Mouse (Mus musculus) heart, postnatal 25 days (tissue): ENCODE measurements around the gene Adamts3. TPM values are rescaled to one million over a fixed set of nuclear protein-coding genes. Genes with fewer than 3 reads are reported as not detected.
A peak's percentile ranks its signal among the peaks of the same experiment; 100 is the strongest.

Source experiments
- DNase-seq: peaks from one replicate; pipeline ENCODE4 v3.0.0; 2022; ENCODE audit warnings: low spot score
- intact Hi-C: fragments of 180-260 bp; cut with DNase I; formaldehyde crosslinking; loops from one replicate; pipeline ENCODE4 v1.15.1; 2025
- total RNA-seq, 2 experiments: library from RNA; stranded (reverse); gene quantifications; 2 replicates each; pipeline ENCODE4 v1.2.3; 2021

Gene Adamts3
- total RNA-seq, 2 experiments from 2014 or later, result 6.9 to 8.1 TPM

DNA sequence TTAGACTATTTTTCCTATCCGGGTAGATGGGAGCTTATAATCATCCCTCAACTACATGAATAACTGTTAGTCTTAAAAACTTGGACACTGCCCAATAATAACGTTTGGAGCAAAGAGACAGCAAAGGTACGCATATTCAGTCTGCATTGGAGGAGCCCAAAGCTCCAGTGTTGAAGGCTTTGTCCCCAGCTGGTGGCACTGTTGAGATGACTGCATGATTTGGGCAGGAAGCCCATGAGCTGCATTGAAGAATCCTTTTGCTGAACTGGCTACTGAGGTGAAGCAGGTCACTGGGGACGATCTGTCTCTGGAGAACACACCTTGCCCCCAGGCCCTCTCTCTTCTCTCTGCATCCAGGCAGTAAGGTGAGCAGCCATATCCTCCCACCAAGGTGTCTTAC is 43.5 kb downstream of the Adamts3 start:
- intact Hi-C loops, result loop anchor here (2.0 to 5.0 kb wide), 3 partner anchors 43 to 343 kb away; partner anchors contain the start of gene Adamts3
- DNase-seq, result no peak

DNA sequence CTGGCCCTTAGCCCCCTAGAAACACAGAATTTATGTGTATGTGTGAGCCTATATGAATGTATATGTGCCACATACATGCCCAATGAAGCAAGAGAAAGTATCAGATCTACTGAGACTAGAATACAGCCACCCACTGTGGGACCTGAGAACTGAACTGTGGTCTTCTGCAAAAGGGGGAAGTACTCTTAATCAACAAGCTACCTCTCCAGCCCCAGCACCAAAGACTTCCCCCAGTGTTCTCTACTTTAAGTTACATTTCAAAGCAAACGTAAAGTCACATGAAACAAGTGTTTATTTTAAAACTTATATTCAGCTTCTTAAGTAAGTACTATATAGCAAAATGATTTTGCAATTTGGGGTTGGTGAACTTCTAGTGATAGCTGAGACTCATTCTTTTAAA is 62.0 kb downstream of the Adamts3 start:
- no peak for DNase-seq
- intact Hi-C loops, result loop anchor here (5.0 kb wide), 1 partner anchor 279 kb away; no protein-coding TSS in a partner anchor

DNA sequence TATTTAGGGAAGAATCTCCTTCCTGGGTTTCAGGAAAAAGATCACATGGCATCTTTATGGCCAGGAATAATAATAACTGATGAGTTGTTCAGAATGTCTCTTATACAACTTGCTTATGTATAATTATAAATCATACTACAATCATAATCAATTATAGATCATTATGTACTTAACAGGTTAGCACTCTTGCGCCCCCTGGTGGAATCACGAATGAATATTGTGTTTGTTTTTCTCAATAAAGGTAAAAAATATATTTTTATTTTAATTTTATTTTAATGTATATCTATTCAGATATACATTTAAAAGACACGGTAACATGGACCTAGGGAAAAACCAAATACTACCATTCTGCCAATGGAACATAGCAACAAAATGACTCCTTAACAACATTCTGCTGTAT is 63.6 kb downstream of the Adamts3 start:
- DNase-seq, result no peak

DNA sequence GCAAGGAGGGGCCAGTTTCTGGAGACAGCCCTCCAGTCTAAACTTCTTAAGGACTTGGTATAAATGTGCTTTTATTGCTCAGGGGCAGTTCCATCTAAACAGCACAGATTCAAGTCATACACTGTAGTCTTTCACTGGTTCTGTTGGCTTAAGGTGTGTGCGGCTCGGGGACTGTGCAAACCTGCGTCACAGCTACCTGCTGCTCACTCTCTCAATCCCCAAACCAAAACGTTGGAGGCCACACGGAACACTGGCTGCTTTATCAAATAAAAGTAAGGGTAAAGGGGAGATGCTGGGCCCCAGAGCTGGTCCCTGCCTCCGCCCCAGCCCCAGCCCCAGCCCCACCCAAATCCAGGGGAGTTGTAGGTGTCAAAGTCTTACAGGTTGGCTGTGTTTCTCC is 66.5 kb downstream of the Adamts3 start:
- intact Hi-C loops, result loop anchor here (5.0 kb wide), 1 partner anchor 104 kb away; no protein-coding TSS in a partner anchor
- no peak for DNase-seq

More for the DNA sequence above, 63.6 kb downstream of the Adamts3 start:
- intact Hi-C loops, result loop anchor here (5.0 kb wide), 1 partner anchor 107 kb away; no protein-coding TSS in a partner anchor

DNA sequence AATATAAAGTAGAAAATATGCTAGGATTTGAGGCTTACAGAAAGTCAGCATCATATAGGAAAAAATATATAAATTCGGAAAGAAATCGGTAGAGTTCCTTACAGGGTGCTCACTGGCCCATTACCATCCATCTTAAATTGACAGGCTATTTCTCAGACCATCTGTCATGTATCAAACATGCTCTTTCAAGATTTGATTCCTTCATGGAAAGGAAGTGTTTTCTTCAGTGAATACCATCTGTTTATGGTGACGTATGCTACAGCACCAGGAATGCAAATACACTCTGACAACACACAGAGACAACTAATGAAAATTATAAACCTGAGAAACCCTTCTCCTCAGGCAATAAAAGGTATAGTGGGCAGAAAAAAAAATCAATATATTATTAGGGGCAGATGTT is 68.6 kb downstream of the Adamts3 start:
- DNase-seq, result no peak
- intact Hi-C loops, result no loop called here

DNA sequence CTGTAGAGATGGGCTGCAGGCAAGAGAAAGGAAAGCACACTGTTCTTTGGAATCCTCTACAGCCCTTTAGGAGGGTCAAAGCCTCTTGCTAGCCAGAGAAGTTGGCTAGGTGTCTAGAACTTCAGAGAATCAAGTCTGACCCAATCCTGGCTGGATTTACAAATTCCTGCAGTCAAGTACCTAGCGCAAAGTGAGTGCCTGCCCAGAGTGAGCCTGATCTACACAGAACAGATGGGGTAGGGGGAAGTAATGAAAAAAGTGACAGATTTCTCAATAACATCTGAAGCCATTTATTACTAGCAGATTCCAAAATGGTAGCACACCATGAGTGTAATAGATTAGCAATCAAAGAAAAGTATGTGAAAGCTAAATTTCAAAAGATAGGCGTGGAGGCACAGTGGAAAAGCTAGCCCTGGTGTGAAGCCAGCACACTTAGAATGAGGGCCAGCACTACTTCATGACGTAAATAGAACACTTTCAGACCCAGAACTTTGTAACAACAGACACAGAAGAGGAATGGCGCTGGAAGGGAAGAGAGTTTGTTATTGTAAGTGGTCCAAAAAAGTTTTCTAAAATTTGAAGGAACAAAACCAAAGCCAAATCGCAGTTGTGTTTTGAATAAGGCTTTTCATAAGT is 82.8 kb downstream of the Adamts3 start:
- no peak for DNase-seq
- intact Hi-C loops, result no loop called here

DNA sequence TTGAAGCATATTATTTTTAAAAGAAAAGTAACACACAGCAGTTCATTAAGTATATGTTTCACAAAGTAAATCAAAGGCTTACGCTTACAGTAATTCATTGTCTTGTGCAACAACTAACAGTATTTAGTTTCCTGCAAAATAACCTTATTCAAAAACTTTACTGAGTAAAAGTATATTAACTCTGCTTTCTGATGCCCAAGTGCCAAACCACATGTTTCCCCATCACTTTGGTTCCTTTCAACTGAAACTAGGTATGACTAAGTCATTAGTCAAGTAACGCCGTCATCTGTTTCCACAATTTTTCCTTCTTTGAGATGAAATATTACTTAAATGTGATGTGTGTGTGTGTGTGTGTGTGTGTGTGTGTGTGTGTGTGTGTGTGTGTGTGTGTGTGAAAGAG is 89.4 kb downstream of the Adamts3 start:
- no peak for DNase-seq
- intact Hi-C loops, result no loop called here

DNA sequence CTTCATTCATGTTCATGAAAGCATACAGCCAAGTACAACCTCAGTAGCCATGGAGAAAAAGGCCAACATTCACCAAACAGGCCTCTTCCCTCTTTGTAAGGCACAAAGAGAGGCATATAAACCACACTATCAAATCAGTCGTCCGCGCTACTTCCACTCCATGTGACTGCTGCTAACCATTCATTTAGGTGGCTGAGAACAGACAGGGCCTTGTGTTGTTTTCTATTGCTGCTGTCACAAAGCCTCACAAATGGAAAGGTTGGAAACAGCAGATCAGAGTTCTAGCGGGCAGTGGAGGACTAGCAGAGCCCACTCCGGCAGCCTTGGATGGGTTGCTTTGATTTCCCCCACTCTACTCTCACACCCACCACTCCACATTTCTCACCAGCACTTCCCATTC is 98.5 kb downstream of the Adamts3 start:
- intact Hi-C loops, result no loop called here
- DNase-seq, result no peak

DNA sequence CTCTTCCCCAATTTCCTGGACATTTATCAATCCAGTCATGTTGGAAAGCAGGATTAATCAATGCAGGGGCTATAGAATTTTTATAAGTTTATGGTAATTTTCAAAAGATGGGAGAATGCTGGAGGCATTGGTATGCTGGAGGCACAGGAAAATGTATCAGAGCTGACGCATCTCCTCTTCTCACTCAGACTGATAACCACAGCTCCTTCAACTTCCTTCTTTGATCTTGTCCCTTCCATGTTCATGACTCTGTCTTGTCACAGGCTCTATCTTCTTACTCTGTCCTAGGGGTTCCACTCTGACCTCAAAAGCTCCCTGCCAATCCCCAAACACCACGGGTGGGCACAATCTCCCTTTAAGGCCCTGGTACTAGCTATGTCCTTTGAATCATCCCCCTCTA is 103.3 kb downstream of the Adamts3 start:
- intact Hi-C loops, result no loop called here
- DNase-seq, result no peak

DNA sequence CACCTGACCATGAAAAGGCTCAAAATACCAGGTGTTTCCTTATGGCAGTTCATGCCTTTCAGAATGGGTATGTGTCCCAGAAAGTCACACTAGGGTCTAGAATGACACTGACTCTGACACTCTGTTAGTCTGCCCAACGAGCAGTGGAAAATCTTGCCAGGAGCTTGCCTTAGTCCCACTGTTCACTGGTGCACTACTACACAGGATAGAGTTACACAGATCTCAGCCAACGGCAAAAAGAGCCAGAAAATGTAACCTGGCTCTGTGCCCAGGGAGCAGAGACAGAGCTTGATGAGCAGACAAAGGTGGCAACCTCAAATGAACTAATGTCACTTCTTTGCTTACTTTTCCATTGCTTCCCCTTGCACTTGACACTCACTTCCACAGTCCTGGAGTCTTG is 104.5 kb downstream of the Adamts3 start:
- DNase-seq, result no peak
- intact Hi-C loops, result no loop called here

DNA sequence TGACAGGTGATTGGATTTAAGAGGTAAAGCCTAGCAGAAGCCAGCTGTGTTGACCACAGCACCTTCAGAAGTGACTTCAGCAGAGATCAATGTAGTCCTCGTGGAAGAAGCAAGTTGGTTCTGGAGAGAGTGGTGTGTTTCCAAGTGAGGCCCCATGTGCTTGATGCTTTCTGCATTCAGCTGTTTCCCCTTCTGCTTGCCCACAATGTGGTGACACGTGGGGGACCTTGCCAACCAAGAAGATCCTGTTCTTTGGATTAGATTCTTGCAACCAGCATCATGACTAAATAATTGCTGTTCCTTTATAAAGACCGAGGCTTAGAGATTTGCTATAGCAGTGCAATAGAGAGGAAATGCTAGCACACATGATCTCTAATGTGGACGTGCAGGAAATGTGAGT is 105.7 kb downstream of the Adamts3 start:
- DNase-seq, result no peak
- intact Hi-C loops, result no loop called here

DNA sequence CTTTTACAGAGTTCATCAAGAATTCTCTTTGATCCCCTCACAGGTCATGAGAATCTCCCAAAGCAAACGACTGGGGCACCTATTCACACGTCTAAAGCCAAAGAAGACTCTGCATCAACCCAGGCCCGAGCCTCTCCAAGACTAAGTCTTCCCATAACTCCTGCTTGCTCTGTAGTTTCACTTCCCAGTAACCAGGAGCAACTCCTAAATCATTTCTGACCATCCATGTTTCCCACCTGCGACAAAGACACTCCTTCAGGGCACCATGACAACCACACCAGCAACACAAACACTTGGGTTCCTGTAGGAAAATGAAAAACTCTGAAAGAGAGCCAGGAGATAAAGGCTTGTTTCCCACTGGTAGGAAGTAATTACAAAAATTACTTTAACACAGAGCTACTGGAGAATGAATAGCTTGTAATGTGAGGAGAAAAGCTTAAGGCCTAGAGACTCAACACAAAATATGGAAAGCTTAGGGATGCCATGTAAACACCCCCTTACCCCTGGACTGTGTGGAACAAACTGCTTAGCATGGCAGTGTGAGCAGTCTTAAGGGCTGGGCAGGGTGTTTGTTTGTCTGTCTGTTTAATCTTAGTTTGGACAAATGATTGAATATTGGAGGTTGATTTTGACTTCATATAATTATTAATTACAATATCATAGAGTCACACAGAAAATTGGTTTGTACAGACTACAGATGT is 112.3 kb downstream of the Adamts3 start:
- intact Hi-C loops, result no loop called here
- no peak for DNase-seq

DNA sequence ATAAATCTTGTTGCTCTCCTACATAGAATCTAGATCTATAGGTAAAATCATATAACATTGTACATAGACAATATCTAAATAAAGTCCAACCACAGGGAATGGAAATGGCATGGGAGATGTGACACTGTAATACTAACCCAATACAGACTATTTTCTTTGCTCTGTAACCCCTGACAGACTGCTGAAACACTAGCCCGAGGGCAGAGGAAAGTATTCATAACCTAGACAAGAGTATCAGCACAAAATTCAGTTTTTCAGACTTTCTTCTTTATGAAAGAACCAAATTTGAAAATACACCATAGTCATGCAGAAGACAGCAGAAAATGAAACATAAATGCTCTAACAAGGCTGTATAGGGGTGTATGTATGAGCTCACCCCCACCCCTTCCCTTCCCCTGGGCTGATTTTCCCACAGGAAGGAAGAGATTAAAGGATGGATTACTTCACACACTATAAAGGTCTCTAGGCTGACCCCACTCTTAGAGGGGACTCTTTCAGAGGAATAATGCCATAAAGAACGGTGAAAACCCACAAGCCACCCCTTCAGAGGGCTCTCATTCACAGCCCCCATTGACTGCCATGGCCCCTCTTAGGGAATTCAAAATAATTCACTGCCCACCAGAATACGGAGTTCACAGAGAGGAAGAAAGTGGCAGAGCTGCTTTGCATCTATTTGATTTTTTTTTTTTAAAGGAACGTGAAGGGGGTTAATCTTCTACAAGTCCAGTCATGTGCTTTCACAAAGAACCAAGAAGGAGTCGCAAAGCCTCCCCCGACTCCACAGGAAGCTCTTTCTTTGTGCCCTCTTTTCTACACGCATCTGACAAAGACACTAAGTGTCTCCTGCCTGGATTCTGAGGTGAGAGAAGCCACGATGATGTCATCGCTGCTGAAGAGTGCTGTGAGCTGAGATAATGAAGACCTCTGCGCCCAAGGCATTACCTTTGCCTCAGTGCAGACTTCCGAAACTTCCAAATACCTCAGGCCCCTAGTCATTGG is 119.6 kb downstream of the Adamts3 start:
- no peak for DNase-seq

DNA sequence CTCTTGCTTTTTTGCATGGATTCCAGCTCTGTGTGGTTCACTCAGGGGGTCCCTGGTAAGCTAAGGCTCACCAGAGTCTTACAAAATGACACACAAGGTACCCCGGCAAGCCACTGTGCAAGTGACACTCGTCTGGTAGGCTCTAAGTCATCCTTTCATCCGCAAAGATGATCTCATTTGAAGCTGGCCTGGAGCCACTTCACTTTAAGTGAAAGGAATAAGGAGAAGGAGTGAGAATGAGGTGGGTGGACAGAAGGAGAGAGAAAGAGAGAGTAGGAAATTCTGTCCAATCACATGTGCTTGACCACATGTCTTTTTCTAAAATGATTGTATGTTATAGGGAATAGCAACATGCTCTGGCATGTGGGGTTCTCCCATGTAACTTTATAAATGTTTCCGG is 122.8 kb downstream of the Adamts3 start:
- DNase-seq, result no peak

More for the DNA sequence above, 119.6 kb downstream of the Adamts3 start:
- intact Hi-C loops, result no loop called here

DNA sequence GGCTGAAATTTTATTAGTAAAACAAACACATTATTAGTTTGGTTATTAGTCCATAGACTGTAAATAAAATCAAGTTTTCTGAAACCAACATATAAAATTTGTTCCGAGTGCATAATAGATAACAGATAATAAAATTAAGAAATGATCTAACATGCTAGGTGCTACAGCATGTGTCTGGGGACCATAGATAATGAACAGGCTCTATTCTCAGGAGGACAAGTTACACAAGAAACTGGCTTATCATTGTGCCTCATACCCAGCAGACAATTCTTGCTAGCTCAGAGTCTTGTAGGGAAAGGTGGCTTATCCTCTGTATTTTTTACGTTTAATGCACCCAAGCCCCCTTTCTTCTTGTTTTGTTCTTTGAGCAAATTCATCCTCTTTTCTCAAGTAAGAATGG is 131.3 kb downstream of the Adamts3 start:
- intact Hi-C loops, result no loop called here
- DNase-seq, result no peak

More for the DNA sequence above, 122.8 kb downstream of the Adamts3 start:
- intact Hi-C loops, result no loop called here

DNA sequence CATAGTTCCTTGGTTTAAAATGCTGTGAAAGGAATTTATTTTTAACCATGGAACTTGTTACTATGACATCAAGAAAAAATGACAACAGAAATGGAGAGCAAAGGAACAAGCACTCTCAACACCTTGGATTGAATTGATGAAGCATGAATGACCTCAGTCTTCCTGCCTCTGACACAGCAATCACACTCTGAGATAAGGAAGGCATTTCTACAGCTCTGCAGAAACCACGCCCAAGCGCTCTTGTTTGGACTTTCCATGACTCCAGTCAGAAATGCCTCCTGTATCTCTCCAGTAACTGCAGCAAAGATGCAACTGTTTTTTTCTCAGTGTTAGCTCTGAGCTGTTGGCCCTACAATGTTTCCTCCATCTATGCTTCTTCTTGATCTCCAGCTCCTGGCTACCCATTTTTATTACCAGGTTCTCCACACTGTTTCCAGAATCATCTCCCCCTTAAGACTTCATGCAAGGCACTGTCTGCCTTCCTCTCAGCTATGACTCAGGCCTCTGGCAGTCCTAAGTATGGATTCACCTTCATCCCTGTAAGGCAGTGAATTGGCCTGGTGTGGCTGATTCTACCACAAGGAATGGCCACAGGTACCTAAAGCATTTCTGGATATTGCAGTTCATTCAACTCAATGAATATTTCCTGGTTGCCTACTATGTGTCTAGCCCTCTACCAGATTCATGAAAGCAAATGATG is 134.8 kb downstream of the Adamts3 start:
- peak; percentile 1 for DNase-seq
- intact Hi-C loops, result no loop called here

DNA sequence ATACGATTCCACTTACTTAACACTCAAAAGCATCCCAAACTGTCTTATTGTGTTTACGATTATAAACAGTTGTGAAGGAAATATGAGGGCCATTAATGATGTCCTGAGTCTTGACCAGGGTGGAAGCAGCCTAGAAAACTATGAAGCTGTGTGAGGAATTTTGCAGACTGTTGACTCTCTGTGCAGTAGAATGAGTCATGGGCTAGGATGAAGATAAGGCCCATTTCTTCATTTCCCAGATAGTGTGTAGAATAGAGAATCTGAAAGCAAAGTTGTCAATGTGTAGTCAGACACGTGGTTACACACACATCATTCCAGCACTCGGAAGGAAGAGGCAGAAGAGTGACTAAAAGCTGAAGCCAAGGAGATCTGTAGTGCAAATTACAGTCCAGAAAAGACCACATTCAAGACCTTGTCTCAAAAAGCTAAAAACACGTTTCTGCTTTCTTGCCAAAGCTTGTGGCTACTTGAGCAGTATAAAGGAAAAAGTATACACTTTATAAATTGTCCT is 135.9 kb downstream of the Adamts3 start:
- no peak for DNase-seq
- intact Hi-C loops, result no loop called here

DNA sequence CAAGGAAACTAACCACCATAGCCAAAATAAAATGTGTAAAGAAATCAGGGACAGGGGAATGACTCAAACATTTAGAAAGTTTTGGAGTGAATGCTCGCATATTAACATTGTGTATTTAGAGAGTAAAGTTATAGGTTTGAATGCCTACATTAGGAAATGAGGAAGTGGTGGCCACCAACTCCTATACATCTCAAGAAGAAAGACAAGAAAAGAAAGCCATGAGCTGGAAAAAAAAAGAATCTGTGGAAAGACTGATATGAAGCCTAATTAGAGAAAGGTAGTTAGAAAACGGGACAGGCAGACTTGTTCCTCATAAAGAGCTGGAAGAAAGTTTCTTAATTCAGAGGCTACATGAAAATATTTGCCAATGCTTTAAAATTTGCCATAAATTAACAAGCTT is 138.0 kb downstream of the Adamts3 start:
- no peak for DNase-seq
- intact Hi-C loops, result no loop called here

DNA sequence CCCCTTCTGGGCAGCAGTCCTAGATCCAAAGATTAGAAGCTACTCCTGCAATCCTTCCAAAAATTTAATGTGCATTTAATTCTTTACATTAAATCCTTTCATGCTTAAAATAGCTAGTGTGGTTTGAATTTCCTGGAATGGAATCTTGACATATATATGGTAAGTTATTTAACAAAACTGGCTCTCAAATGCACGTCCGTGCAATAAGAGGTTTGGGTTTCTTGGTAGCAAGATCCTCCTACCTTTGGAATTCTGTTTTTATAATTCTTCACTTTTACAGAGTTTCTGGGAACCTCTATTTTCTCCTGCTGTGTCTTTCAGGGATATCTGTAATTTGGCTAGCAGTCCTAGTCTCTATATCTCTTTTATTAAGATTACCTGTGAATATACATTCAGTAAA is 148.4 kb downstream of the Adamts3 start:
- no peak for DNase-seq

DNA sequence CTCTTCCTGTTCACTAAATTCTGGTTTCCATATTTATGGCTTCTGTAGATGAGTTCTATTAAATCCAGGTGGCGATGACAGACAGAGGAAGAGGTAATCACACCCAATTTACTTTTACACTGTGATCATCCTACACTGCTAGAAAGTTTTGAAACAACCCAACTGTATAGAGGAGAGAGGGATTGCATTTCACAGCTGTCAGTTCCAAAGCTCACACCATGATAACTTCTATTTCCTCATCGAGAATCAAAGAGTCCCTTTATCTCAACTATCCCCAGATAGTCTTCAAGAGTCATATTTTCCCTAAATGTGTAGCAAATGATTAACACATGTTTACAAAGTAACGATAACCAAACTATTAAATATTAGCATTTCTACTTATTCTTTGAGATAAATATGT is 152.7 kb downstream of the Adamts3 start:
- intact Hi-C loops, result no loop called here

More for the DNA sequence above, 148.4 kb downstream of the Adamts3 start:
- intact Hi-C loops, result no loop called here

More for the DNA sequence above, 152.7 kb downstream of the Adamts3 start:
- DNase-seq, result no peak
